Mouse (Mus musculus) kidney, adult 2 months (tissue): ENCODE measurements around the gene Tbc1d17.

Experiments
- CTCF ChIP-seq: fragments of 200-500 bp; conservative IDR thresholded peaks from 2 replicates; pipeline ENCODE4 v1.5.1; 2011; ENCODE audit warnings: low read depth, mild to moderate bottlenecking, control low read depth, low read length, moderate library complexity, mixed read lengths; ENCODE audit not compliant: insufficient read depth, insufficient read length
- POLR2A ChIP-seq: fragments of 200-500 bp; IDR thresholded peaks from one replicate; pipeline ENCODE4 v1.6.1; 2011; ENCODE audit warnings: low read depth, low read length, control low read depth

GRCm38 (mm10) chr7:44814423-44814822 lies 34.5 kb downstream of the Tbc1d17 start:
- no peak for TF ChIP-seq CTCF
- TF ChIP-seq POLR2A, result no peak
